Mouse (Mus musculus) small intestine, adult 2 months (tissue): ENCODE results near the gene Lmo3.

ENCODE experiments used
- CTCF ChIP-seq: fragments of 200-500 bp; IDR thresholded peaks from 2 replicates; pipeline ENCODE4 v1.5.1; 2012; ENCODE audit warnings: low read depth, mild to moderate bottlenecking, control low read depth, inconsistent platforms, low read length, moderate library complexity, mixed read lengths; ENCODE audit not compliant: insufficient replicate concordance, insufficient read length; ENCODE audit errors: extremely low read depth
- POLR2A ChIP-seq: fragments of 200-500 bp; IDR thresholded peaks from 2 replicates; pipeline ENCODE4 v1.6.1; 2012; ENCODE audit warnings: low read depth, mild to moderate bottlenecking, control low read depth, inconsistent platforms, low read length, moderate library complexity

- TF ChIP-seq CTCF: no peak
- TF ChIP-seq POLR2A: no peak
Observed at GRCm38 (mm10) chr6:138597016-138597415, 15.2 kb upstream of the Lmo3 start.
